In genomic region chr9:46889933-46890662, GRCm38 (mm10) we compare ENCODE assay signal across 18 mouse cellular contexts.
DNase-seq lines count a peak whose midpoint lies in the region; ATAC-seq lines count a peak whose summit lies in the region.
"Had no signal": no experiment of that assay in that cellular context is flagged by ENCODE, and none has a peak within 500 bp of the region (broad histone marks: within the 10 kb centered on the region; RNA-seq: fewer than 3 reads in every experiment).

No protein-coding gene starts in this region.

- no peak overlapping the region for H3K4me3 ChIP-seq in limb, embryonic 11.5 days (ENCODE audit: low read depth, low read length)
- no peak overlapping the region for H3K4me3 ChIP-seq in limb, embryonic 10.5 days
- no peak overlapping the region for H3K4me3 ChIP-seq in forebrain, embryonic 12.5 days (replicated peaks)
- H3K4me3 ChIP-seq: limb, embryonic 12.5 days; midbrain, embryonic 10.5 days; myocyte had no signal

- H3K36me3 ChIP-seq in limb, embryonic 11.5 days (ENCODE audit: control insufficient read depth, insufficient read depth, low read length): no peaks in the 10 kb centered on the region
- no peaks in the 10 kb centered on the region for H3K36me3 ChIP-seq in limb, embryonic 10.5 days
- no peaks in the 10 kb centered on the region for H3K36me3 ChIP-seq in forebrain, embryonic 12.5 days (replicated peaks)
- H3K36me3 ChIP-seq: limb, embryonic 12.5 days; midbrain, embryonic 10.5 days had no signal

- H3K4me1 ChIP-seq in limb, embryonic 11.5 days (ENCODE audit: control insufficient read depth, insufficient read depth, low read length): no peaks in the 10 kb centered on the region
- H3K4me1 ChIP-seq in limb, embryonic 10.5 days: 0 out of 2 replicates have a peak, but pooled peaks cover 6% of the 10 kb centered on the region
- H3K4me1 ChIP-seq in forebrain, embryonic 12.5 days: peaks cover 19% of the 10 kb centered on the region
- H3K4me1 ChIP-seq: limb, embryonic 12.5 days had no signal

- H3K9ac ChIP-seq in limb, embryonic 11.5 days (ENCODE audit: low read length): no peak overlapping the region
- no peak overlapping the region for H3K9ac ChIP-seq in forebrain, embryonic 12.5 days
- H3K9ac ChIP-seq: limb, embryonic 12.5 days; liver, embryonic 14.5 days had no signal

- 79% methylated on average over 4 of the region's 4 CpGs for WGBS in limb, embryonic 11.5 days
- WGBS in limb, embryonic 10.5 days: 84% methylated on average over 4 of the region's 4 CpGs
- WGBS in forebrain, embryonic 12.5 days: 32% methylated on average over 4 of the region's 4 CpGs

- H3K9me3 ChIP-seq in limb, embryonic 11.5 days (ENCODE audit: control insufficient read depth, low read length): no peaks in the 10 kb centered on the region
- no peaks in the 10 kb centered on the region for H3K9me3 ChIP-seq in limb, embryonic 10.5 days (replicated peaks)
- H3K9me3 ChIP-seq in forebrain, embryonic 12.5 days: no peaks in the 10 kb centered on the region
- H3K9me3 ChIP-seq: limb, embryonic 12.5 days; midbrain, embryonic 10.5 days had no signal

- DNase-seq in frontal cortex, postnatal 25 days (ENCODE audit: low spot score in 2 of 2): no peak
- DNase-seq in limb, embryonic 11.5 days (ENCODE audit: low spot score): peak; percentile 15
- DNase-seq in limb, embryonic 10.5 days (ENCODE audit: low spot score): no peak
- DNase-seq in lung, postnatal 36 days: no peak
- no peak for DNase-seq in right cerebral cortex, adult 18-20 months
- no peak for DNase-seq in T-cell, adult 2 months (ENCODE audit: low spot score)
- DNase-seq: adrenal gland, postnatal 25 days; kidney, postnatal 14 days; layer of hippocampus, postnatal 36 days; lung, postnatal 10 days; right cerebral cortex, postnatal 14 days; thymus, postnatal 4 days had no signal

- no peak overlapping the region for H3K4me2 ChIP-seq in limb, embryonic 11.5 days (ENCODE audit: low read depth, severe bottlenecking)
- H3K4me2 ChIP-seq in forebrain, embryonic 12.5 days: no peak overlapping the region
- H3K4me2 ChIP-seq: limb, embryonic 12.5 days had no signal

- peak; percentile 59; the same call in 1 of the 2 replicates for ATAC-seq in frontal cortex, adult (ENCODE audit: low TSS enrichment)
- no peak for ATAC-seq in limb, embryonic 11.5 days (ENCODE audit: insufficient number of reproducible peaks, low FRiP score, low TSS enrichment, low read depth)
- peak; percentile 82 for ATAC-seq in forebrain, embryonic 12.5 days (ENCODE audit: low FRiP score)

- no peak overlapping the region for H3K27ac ChIP-seq in limb, embryonic 11.5 days (replicated peaks; ENCODE audit: low read depth, low read length)
- no peak overlapping the region for H3K27ac ChIP-seq in limb, embryonic 10.5 days
- H3K27ac ChIP-seq in forebrain, embryonic 12.5 days: peak overlapping the region; percentile 42; the same call in 1 of the 2 replicates
- H3K27ac ChIP-seq: limb, embryonic 12.5 days; liver, embryonic 14.5 days; midbrain, embryonic 10.5 days had no signal

- H3K27me3 ChIP-seq in limb, embryonic 11.5 days (ENCODE audit: control insufficient read depth, insufficient read depth, low read length): no peaks in the 10 kb centered on the region
- no peaks in the 10 kb centered on the region for H3K27me3 ChIP-seq in limb, embryonic 10.5 days (ENCODE audit: low read depth, poor library complexity, severe bottlenecking)
- peaks cover 39% of the 10 kb centered on the region for H3K27me3 ChIP-seq in forebrain, embryonic 12.5 days
- H3K27me3 ChIP-seq: limb, embryonic 12.5 days had no signal
